ENCODE assay signal across 20 mouse cellular contexts in genomic region chr6:147051666-147052065, GRCm38 (mm10). TPM values are rescaled to one million over a fixed set of nuclear protein-coding genes. Genes with fewer than 3 reads are reported as not detected.
DNase-seq lines count a peak whose midpoint lies in the region; ATAC-seq lines count a peak whose summit lies in the region.
"Had no signal": no experiment of that assay in that cellular context is flagged by ENCODE, and none has a peak within 500 bp of the region (broad histone marks: within the 10 kb centered on the region; RNA-seq: fewer than 3 reads in every experiment).

No protein-coding gene starts in this region.

- DNase-seq in heart, adult 11 months = peak; percentile 67
- no peak for DNase-seq in heart, adult 9 months (ENCODE audit: low spot score in 2 of 2)
- DNase-seq in lung, postnatal 36 days = peak; percentile 13
- DNase-seq in lung, postnatal 10 days = no peak
- DNase-seq in gastrocnemius, postnatal 4 days (ENCODE audit: low spot score in 2 of 2) = no peak
- DNase-seq: adrenal gland, postnatal 14 days; cerebellum, adult 18-20 months; cerebellum, adult 9-11 months; cerebellum, postnatal 36 days; gastrocnemius, postnatal 10 days; heart, postnatal 10 days; heart, postnatal 4 days had no signal

- ATAC-seq in granulocyte monocyte progenitor cell, adult 5-6 weeks (replicated peaks; ENCODE audit: poor library complexity, severe bottlenecking) = peak; percentile 91
- ATAC-seq in megakaryocyte progenitor cell, adult 5-6 weeks (replicated peaks; ENCODE audit: poor library complexity) = peak; percentile 89
- ATAC-seq in inflammation-experienced regulatory T-cells, adult 6 months = no peak
- ATAC-seq: activated CD4-positive, CD25-positive, alpha-beta regulatory T cell, adult 4 months; forebrain, embryonic 16.5 days; hindbrain, postnatal 0 days; Patski had no signal

RNA-seq across cellular contexts. Expression of gene Mrps35, which starts 9.1 kb away (rescaled TPM):
- total RNA-seq in granulocyte monocyte progenitor cell, adult 5-6 weeks (2014; fragmentation: Nextera tagmentation) = 86.0 and 145 TPM in 2 replicates
- 80.5 and 86.9 TPM in 2 replicates for total RNA-seq in granulocyte monocyte progenitor cell, adult 5-6 weeks (2017)
- 101 and 103 TPM in 2 replicates for total RNA-seq in megakaryocyte progenitor cell, adult 5-6 weeks (2015)
- 87.8 and 94.0 TPM in 2 replicates for total RNA-seq in megakaryocyte progenitor cell, adult 5-6 weeks (2017)
- polyA plus RNA-seq in inflammation-experienced regulatory T-cells, adult 6 months (2017; shearing (Covaris generic)) = 10 to 100 TPM; 80.2 to 97.5 (median 83.9) TPM
- 10 to 100 TPM; 95.5 to 99.8 TPM for total RNA-seq in gastrocnemius, postnatal 4 days (2021)

RNA-seq across cellular contexts. Expression of gene Rep15, which starts 19.3 kb away (rescaled TPM):
- 0.75 and 1.3 TPM in 2 replicates for total RNA-seq in granulocyte monocyte progenitor cell, adult 5-6 weeks (2014; fragmentation: Nextera tagmentation)
- total RNA-seq in granulocyte monocyte progenitor cell, adult 5-6 weeks (2017) = not detected in 2 replicates
- total RNA-seq in megakaryocyte progenitor cell, adult 5-6 weeks (2015) = 0.27 TPM in 1 of 2 replicates, not detected in the other
- 0.41 TPM in 1 of 2 replicates, not detected in the other for total RNA-seq in megakaryocyte progenitor cell, adult 5-6 weeks (2017)
- polyA plus RNA-seq in inflammation-experienced regulatory T-cells, adult 6 months (2017; shearing (Covaris generic)) = under 1 TPM; 0.29 to 0.67 (median 0.34) TPM
- total RNA-seq in gastrocnemius, postnatal 4 days (2021) = 1 to 10 TPM; 1.7 to 1.8 TPM
- total RNA-seq: hindbrain, postnatal 0 days had no signal

RNA-seq across cellular contexts. Expression of gene Mansc4, which starts 35.2 kb away (rescaled TPM):
- not detected in 2 replicates for total RNA-seq in granulocyte monocyte progenitor cell, adult 5-6 weeks (2014; fragmentation: Nextera tagmentation)
- total RNA-seq in granulocyte monocyte progenitor cell, adult 5-6 weeks (2017) = not detected in 2 replicates
- total RNA-seq in megakaryocyte progenitor cell, adult 5-6 weeks (2015) = not detected in 2 replicates
- total RNA-seq in megakaryocyte progenitor cell, adult 5-6 weeks (2017) = not detected in 2 replicates
- under 1 TPM in 2 of 3 experiments, not detected in 1; 0.33 to 0.40 TPM for polyA plus RNA-seq in inflammation-experienced regulatory T-cells, adult 6 months (2017; shearing (Covaris generic))
- total RNA-seq in gastrocnemius, postnatal 4 days (2021) = under 1 TPM in 1 of 2 experiments, not detected in 1; 0.32 TPM
- total RNA-seq: CH12.LX; gastrocnemius, postnatal 10 days; heart, postnatal 10 days; heart, postnatal 4 days had no signal

RNA-seq across cellular contexts. Expression of gene Klhl42, which starts 39.5 kb away (rescaled TPM):
- total RNA-seq in granulocyte monocyte progenitor cell, adult 5-6 weeks (2014; fragmentation: Nextera tagmentation) = 6.5 and 14.0 TPM in 2 replicates
- total RNA-seq in granulocyte monocyte progenitor cell, adult 5-6 weeks (2017) = 5.9 and 7.7 TPM in 2 replicates
- total RNA-seq in megakaryocyte progenitor cell, adult 5-6 weeks (2015) = 8.0 and 9.7 TPM in 2 replicates
- 6.5 and 7.6 TPM in 2 replicates for total RNA-seq in megakaryocyte progenitor cell, adult 5-6 weeks (2017)
- polyA plus RNA-seq in inflammation-experienced regulatory T-cells, adult 6 months (2017; shearing (Covaris generic)) = 10 to 100 TPM; 10.5 to 22.9 (median 19.7) TPM
- total RNA-seq in gastrocnemius, postnatal 4 days (2021) = 1 to 10 TPM; 9.4 to 9.7 TPM

Comparison
In these comparisons a context has a peak if more than half of its experiments do, and no peak if none do; other contexts are left out.
1. DNase-seq: peak in heart, adult 11 months (single experiment) and lung, postnatal 36 days (single experiment); none in heart, adult 9 months (0 of 2), lung, postnatal 10 days (single experiment) and gastrocnemius, postnatal 4 days (0 of 2).